Mouse (Mus musculus) spleen, adult 2 months (tissue): ENCODE results near the gene Tent4b. TPM values are rescaled to one million over a fixed set of nuclear protein-coding genes. Genes with fewer than 3 reads are reported as not detected.
"Not testable (repeated sequence)": the region's sequence is repeated elsewhere in the genome, so short reads cannot be mapped to it uniquely, and the experiment has no call there.

Experiments used
- DNase-seq, 2 experiments: peaks; one replicate each; pipeline versions ENCODE4 v3.0.0 to v3.0.0-alpha.2; 2012 to 2021; ENCODE audit warnings: low spot score in 2 of 2, low read depth in 1 of 2
- H3K27ac ChIP-seq: fragments of 200-500 bp; 2 replicates; pipeline ENCODE4 v1.5.1; 2012; ENCODE audit warnings: low read length, inconsistent platforms; ENCODE audit not compliant: insufficient read depth
- H3K27me3 ChIP-seq: fragments of 200-500 bp; 2 replicates; pipeline ENCODE4 v1.6.1; 2012; ENCODE audit warnings: mild to moderate bottlenecking, moderate library complexity, low read length, inconsistent platforms; ENCODE audit not compliant: control insufficient read depth, insufficient read depth
- H3K36me3 ChIP-seq: fragments of 200-500 bp; 2 replicates; pipeline ENCODE4 v1.6.1; 2012; ENCODE audit warnings: mild to moderate bottlenecking, low read length, inconsistent platforms; ENCODE audit not compliant: control insufficient read depth, insufficient read depth
- H3K4me1 ChIP-seq: fragments of 200-500 bp; 2 replicates; pipeline ENCODE4 v1.6.1; 2011; ENCODE audit warnings: inconsistent platforms; ENCODE audit not compliant: control insufficient read depth, insufficient read depth, insufficient read length
- H3K4me3 ChIP-seq: fragments of 200-500 bp; 2 replicates; pipeline ENCODE4 v1.5.1; 2011; ENCODE audit warnings: mild to moderate bottlenecking, inconsistent platforms; ENCODE audit not compliant: insufficient read depth, insufficient read length; ENCODE audit errors: extremely low read depth
- CTCF ChIP-seq: fragments of 200-500 bp; IDR thresholded peaks from 2 replicates; pipeline ENCODE4 v1.5.1; 2011; ENCODE audit warnings: mild to moderate bottlenecking, inconsistent platforms; ENCODE audit not compliant: insufficient read depth, insufficient read length, insufficient replicate concordance; ENCODE audit errors: extremely low read depth
- POLR2A ChIP-seq: fragments of 200-500 bp; IDR thresholded peaks from 2 replicates; pipeline ENCODE4 v1.6.1; 2011; ENCODE audit warnings: low read depth, low read length, inconsistent platforms
- WGBS: fragments of 180-500 bp; shearing (Covaris S2); methylation state at CpG from one replicate; pipeline ENCODE4 v1.1.7; 2018; 5-methylcytosine and 5-hydroxymethylcytosine counted together
- polyA plus RNA-seq: library from polyadenylated mRNA; depleted of rRNA; stranded (reverse); fragments of >200 nt; gene quantifications from 2 replicates; pipeline ENCODE4 v1.2.3, GENCODE M21; 2012

The Tent4b gene
- polyA plus RNA-seq, 1 experiment, result 15.3 TPM

GRCm38 (mm10) chr8:88200724-88201495, 1.9 kb downstream of the Tent4b start:
- no peak for DNase-seq
- Histone ChIP-seq H3K4me1 (peaks cover 14% of the 10 kb centered on the region), H3K27ac (no peak overlapping the region), H3K4me3 (peak overlapping the region; percentile 87; the same call in 1 of the 2 replicates), H3K27me3 (no peaks in the 10 kb centered on the region; the same call in 1 of the 2 replicates), H3K36me3 (0 out of 2 replicates have a peak, but pooled peaks cover 2% of the 10 kb centered on the region)
- TF ChIP-seq CTCF (no peak), POLR2A (no peak)
- WGBS, result 20% methylated on average over 10 of the region's 10 CpGs

DNA sequence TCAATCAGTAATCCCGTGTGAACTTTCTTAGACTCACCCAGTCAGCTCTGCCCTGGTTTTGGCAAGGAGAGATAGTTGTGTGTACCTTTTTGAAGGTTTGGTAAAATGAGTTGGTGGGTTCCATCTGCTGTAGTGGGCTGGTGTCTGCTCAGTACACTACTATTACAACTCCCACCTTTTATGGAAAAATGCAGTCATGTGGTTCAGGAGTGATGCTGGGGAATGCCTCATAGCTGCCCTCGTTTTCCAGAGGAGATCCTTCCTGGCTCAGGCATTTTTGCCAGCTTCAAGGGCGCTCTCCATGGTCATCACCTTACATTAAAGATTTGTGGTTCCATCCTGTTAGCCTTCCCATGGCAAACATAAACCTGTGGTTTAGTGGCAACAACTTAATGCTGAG, 2.6 kb downstream of the Tent4b start:
- 75% methylated on average over 3 of the region's 3 CpGs for WGBS
- Histone ChIP-seq H3K27me3 (no peaks in the 10 kb centered on the region; the same call in 1 of the 2 replicates), H3K4me3 (no peak overlapping the region), H3K27ac (no peak overlapping the region), H3K36me3 (0 out of 2 replicates have a peak, but pooled peaks cover 2% of the 10 kb centered on the region), H3K4me1 (peaks cover 14% of the 10 kb centered on the region)
- no peak for DNase-seq
- TF ChIP-seq POLR2A (no peak), CTCF (no peak)

DNA sequence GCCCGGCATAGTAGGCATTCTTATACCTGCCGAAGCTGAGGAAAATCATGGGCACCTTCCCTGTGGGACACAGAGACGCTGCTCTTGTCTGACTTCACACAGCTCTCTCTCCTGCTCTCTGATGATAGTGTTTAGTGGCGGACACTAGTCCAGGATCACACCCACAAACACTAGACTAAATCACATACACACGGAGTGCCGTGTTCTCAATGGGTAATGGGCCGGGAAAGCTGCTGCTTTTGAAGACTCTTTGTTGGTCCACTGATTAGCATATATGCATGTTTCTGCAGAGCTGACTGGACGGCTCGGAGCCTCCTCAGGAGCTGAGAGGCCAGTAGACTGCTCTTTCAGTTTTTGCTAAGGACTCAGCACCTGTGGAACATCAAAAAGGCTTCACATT, 7.0 kb downstream of the Tent4b start:
- Histone ChIP-seq H3K36me3 (0 out of 2 replicates have a peak, but pooled peaks cover 2% of the 10 kb centered on the region), H3K27me3 (no peaks in the 10 kb centered on the region), H3K27ac (no peak overlapping the region), H3K4me1 (peaks cover 11% of the 10 kb centered on the region), H3K4me3 (no peak overlapping the region)
- WGBS, result 96% methylated on average over 9 of the region's 9 CpGs
- no peak for DNase-seq
- TF ChIP-seq CTCF (no peak), POLR2A (no peak)

DNA sequence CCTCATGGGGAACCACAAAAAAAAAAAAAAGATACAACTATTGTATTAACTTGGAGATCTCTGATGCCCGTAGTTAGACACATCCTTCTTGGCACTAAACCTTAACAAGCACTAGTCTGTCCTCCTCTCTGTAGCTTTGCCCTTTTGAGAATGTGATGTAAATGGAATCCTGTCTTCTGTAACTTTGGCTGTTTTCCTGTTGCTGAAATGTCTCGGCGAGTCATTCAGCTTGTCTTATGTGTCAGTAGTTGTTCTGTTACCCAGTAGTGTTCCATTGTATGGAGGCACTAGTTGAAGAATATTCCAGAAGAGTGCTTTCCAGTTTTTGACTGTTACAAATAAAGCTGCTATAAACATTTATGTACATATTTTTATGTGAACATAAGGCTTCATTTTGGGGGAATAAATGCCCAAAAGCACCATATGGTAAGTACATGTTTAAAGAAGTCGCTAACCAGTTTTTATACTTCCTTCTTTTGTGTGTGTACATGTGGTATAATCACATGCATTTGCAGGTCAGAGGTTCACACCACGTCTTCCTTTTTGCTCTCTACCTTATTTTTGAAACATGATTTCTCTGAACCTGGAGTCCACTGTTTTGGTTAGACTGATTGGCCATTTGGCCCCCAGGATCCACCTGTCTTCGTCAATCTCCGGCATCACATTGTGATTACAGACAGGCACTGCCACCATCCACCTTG, 8.3 kb downstream of the Tent4b start:
- peaks cover 9% of the 10 kb centered on the region for H3K4me1 ChIP-seq
- 0 out of 2 replicates have a peak, but pooled peaks cover 2% of the 10 kb centered on the region for H3K36me3 ChIP-seq
- TF ChIP-seq POLR2A, result no peak
- no peak for TF ChIP-seq CTCF
- no peak overlapping the region for H3K27ac ChIP-seq
- DNase-seq, result no peak
- WGBS, result 64% methylated on average over 7 of the region's 7 CpGs
- H3K27me3 ChIP-seq, result no peaks in the 10 kb centered on the region
- no peak overlapping the region for H3K4me3 ChIP-seq

DNA sequence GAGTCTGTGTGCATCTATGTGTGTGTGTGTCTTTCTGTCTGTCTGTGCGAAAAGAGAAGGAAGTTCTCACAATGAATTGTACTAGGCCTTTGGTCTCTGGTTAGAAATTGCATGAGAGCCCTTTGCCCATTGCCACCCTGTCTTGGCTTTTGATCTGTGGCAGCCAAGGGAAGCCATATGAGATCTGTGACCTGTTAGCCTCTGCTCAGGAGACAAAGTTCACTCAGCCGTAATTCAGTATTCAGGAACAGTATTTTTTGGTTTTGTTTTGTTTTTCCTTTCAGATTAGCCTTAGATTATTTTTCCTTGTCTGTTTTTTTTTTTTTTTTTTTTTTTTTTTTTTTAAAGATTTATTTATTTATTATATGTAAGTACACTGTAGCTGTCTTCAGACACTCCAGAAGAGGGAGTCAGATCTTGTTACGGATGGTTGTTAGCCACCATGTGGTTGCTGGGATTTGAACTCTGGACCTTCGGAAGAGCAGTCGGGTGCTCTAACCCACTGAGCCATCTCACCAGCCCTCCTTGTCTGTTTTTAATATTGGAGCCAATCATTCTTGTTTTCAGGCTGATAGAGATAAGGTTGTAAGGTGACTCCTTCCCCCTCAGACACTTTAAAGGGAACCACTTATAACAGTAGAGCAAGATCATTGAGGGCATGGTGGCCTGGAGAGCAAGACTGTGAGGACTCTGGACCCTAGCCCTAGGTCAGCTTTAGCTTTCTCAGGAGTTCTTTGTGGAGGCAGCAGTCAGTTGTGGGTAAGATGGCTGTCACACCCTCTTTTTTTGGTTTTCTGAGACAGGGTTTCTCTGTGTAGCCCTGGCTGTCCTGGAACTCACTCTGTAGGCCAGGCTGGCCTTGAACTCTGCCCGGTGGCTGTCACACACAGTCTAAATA, 11.2 kb downstream of the Tent4b start:
- H3K27ac ChIP-seq, H3K36me3 ChIP-seq, H3K4me1 ChIP-seq, DNase-seq, H3K27me3 ChIP-seq, H3K4me3 ChIP-seq: not testable (repeated sequence)
- 83% methylated on average over 5 of the region's 6 CpGs for WGBS

DNA sequence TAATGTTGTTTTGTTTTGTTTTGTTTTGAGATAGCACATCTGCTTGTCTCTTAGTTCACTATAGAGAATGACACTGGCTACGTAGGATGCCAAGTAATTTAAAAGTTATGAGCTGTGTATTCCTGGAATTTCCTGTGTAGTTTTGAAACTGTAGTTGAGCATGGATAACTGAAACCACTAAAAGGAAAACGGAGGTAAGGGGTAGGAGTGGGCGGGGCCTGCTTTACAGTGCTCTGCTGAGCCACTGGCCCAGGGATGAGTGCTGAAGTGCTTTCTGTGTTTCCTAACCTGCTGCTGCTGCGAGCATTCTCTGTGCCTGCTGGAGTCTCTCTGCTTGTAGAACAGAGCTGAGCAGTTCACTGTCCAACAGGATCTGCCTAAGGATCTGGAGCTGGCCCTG, 22.3 kb downstream of the Tent4b start:
- Histone ChIP-seq H3K36me3 (0 out of 2 replicates have a peak, but pooled peaks cover 1% of the 10 kb centered on the region), H3K4me1 (peaks cover 5% of the 10 kb centered on the region), H3K4me3 (no peak overlapping the region), H3K27ac (no peak overlapping the region), H3K27me3 (no peaks in the 10 kb centered on the region)
- TF ChIP-seq CTCF (no peak), POLR2A (no peak)
- 62% methylated on average over 4 of the region's 4 CpGs for WGBS
- no peak for DNase-seq
